Mouse (Mus musculus): ENCODE measurements around the gene Rhbdf2.

- TF ChIP-seq EP300 (optimal IDR thresholded peaks at IDR 0.05) (no peak), CTCF (IDR thresholded peaks at IDR 0.05; ENCODE audit: low read depth) (no peak)
Observed at GRCm38 (mm10) chr11:116586310-116586709, 40.5 kb downstream of the Rhbdf2 start, which contains the start of gene Aanat.

Data from stomach, postnatal 0 days (tissue).